Mouse (Mus musculus) forebrain, embryonic 15.5 days (tissue): ENCODE measurements at regions not wholly inside any gene's neighbourhood (a gene's known extent, or its start where the extent isn't known, plus 50 kb on each side); places are given as distances from the start of the nearest gene placed in this dataset.

ENCODE experiments used
- ATAC-seq: fragments of 200-750 bp; cut with Nextera tagmentation; replicated peaks from 2 replicates; pipeline ENCODE4 v1.8.0; 2017; ENCODE audit warnings: mild to moderate bottlenecking, moderate TSS enrichment, moderate library complexity
- H3K27ac ChIP-seq: fragments of 300-500 bp; sonication (generic); replicated peaks from 2 replicates; pipeline ENCODE4 v1.5.1; 2015; ENCODE audit warnings: mild to moderate bottlenecking, inconsistent platforms
- H3K27me3 ChIP-seq: fragments of 300-500 bp; sonication (generic); 2 replicates; pipeline ENCODE4 v1.6.1; 2015; ENCODE audit warnings: inconsistent platforms
- H3K36me3 ChIP-seq: fragments of 300-500 bp; sonication (generic); 2 replicates; pipeline ENCODE4 v1.6.1; 2015; ENCODE audit warnings: mild to moderate bottlenecking, inconsistent platforms
- H3K4me1 ChIP-seq: fragments of 300-500 bp; sonication (generic); 2 replicates; pipeline ENCODE4 v1.6.1; 2015; ENCODE audit warnings: inconsistent platforms
- H3K4me2 ChIP-seq: fragments of 300-500 bp; sonication (generic); replicated peaks from 2 replicates; pipeline ENCODE4 v1.6.1; 2015; ENCODE audit warnings: mild to moderate bottlenecking, inconsistent platforms
- H3K4me3 ChIP-seq: fragments of 300-500 bp; sonication (generic); 2 replicates; pipeline ENCODE4 v1.5.1; 2015; ENCODE audit warnings: mild to moderate bottlenecking, inconsistent platforms
- H3K9ac ChIP-seq: fragments of 300-500 bp; sonication (generic); replicated peaks from 2 replicates; pipeline ENCODE4 v1.6.1; 2015; ENCODE audit warnings: mild to moderate bottlenecking, inconsistent platforms
- H3K9me3 ChIP-seq: fragments of 300-500 bp; sonication (generic); 2 replicates; pipeline ENCODE4 v1.6.1; 2016; ENCODE audit warnings: inconsistent platforms
- WGBS: fragments of 180-500 bp; shearing (Covaris S2); methylation state at CpG from one replicate; pipeline ENCODE4 v1.1.7; 2015; ENCODE audit warnings: mixed read lengths; 5-methylcytosine and 5-hydroxymethylcytosine counted together

DNA sequence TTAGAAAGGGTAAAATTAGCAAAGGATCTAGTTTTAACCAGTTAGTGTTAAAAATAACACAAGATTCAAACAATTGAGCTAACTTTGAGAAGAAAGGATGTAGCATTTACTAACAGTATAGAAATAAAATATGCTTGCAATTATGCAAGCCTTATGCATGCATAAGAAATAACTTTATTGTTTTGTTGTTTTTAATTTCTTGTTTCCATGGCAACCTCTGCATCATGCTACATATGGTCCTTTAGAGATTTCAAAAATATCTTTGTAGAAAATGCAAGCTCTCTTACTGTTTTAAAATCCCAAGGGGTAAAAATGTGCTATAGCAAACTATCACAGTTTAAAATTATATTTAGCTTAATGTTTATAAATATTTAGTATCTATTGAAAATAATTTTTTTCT lies 395.0 kb upstream of the Spock3 start:
- ATAC-seq: 0 out of 2 replicates have a peak, but pooled peaks have one; percentile 46
- Histone ChIP-seq H3K27me3 (no peaks in the 10 kb centered on the region), H3K9me3 (no peaks in the 10 kb centered on the region), H3K4me1 (no peaks in the 10 kb centered on the region), H3K9ac (no peak overlapping the region), H3K4me3 (no peak overlapping the region), H3K36me3 (no peaks in the 10 kb centered on the region), H3K4me2 (no peak overlapping the region), H3K27ac (no peak overlapping the region)

DNA sequence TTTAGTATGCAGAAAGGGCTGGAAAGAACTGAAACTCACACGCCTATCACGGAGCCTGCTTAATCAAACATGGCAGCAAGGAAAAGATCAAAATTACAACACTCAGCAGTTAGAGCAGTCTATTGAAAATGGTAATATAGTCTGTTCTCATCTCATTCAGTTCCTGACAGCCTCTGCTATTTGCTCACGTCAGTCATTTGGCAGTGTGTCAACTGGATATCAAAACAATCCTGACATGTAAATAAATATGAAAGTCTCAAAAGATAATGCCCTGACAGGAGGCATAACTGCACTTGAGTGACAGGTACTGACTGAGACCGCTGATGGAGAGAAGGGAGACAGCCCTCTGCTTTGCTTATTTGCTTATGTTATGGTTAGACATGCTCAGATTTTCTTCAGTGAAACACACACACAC lies 375.0 kb upstream of the Spock3 start:
- H3K27me3 ChIP-seq: no peaks in the 10 kb centered on the region
- H3K9me3 ChIP-seq: no peaks in the 10 kb centered on the region
- peaks cover 8% of the 10 kb centered on the region for H3K4me1 ChIP-seq
- no peak overlapping the region for H3K4me2 ChIP-seq
- no peak overlapping the region for H3K9ac ChIP-seq
- no peak overlapping the region for H3K4me3 ChIP-seq
- H3K27ac ChIP-seq: no peak overlapping the region
- H3K36me3 ChIP-seq: no peaks in the 10 kb centered on the region
- ATAC-seq: peak; percentile 95
- 21% methylated on average over 4 of the region's 4 CpGs for WGBS

DNA sequence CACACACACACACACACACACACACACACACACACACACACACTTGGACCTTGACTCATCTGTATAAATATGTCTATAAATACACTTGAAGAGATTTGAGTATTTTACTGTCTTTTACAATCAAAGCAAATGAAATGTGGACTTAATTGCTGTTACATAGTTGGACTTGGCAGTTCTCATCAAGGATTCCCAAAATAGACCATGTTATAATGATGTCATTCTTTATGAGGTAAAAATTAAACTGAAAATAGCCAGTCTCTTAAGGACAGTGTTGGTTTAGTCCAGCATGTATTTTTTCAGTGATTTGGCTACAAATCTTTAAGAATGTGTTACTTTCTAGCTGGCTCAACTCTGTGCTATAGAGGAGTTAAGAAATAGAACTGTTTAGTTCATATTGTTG lies 351.5 kb upstream of the Spock3 start:
- H3K4me3 ChIP-seq: no peak overlapping the region
- no peaks in the 10 kb centered on the region for H3K9me3 ChIP-seq
- no peaks in the 10 kb centered on the region for H3K27me3 ChIP-seq
- H3K4me2 ChIP-seq: no peak overlapping the region
- H3K4me1 ChIP-seq: no peaks in the 10 kb centered on the region
- no peak overlapping the region for H3K9ac ChIP-seq
- no peaks in the 10 kb centered on the region for H3K36me3 ChIP-seq
- no peak for ATAC-seq
- no peak overlapping the region for H3K27ac ChIP-seq

DNA sequence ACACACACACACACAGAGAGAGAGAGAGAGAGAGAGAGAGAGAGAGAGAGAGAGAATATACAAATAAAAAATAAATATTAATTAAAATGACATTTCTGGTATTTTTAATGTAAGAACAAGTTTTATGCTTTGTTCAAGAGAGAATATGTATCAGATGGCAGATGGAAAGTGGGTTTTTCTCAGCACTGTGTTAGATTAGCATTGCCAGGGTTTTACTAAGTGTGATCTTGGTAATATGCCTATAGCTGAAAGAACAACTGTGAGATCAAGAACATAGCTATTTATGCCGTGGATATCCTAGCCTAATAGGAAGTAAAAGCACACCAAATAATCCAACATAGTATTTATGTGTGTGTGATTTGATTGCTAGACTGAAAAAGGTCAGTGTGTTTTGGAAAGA lies 344.7 kb upstream of the Spock3 start:
- Histone ChIP-seq H3K4me1 (no peaks in the 10 kb centered on the region), H3K4me3 (no peak overlapping the region), H3K36me3 (no peaks in the 10 kb centered on the region), H3K27ac (no peak overlapping the region), H3K27me3 (no peaks in the 10 kb centered on the region), H3K4me2 (no peak overlapping the region), H3K9ac (no peak overlapping the region), H3K9me3 (no peaks in the 10 kb centered on the region)
- no peak for ATAC-seq
- WGBS: 70% methylated on average over 1 of the region's 1 CpGs

DNA sequence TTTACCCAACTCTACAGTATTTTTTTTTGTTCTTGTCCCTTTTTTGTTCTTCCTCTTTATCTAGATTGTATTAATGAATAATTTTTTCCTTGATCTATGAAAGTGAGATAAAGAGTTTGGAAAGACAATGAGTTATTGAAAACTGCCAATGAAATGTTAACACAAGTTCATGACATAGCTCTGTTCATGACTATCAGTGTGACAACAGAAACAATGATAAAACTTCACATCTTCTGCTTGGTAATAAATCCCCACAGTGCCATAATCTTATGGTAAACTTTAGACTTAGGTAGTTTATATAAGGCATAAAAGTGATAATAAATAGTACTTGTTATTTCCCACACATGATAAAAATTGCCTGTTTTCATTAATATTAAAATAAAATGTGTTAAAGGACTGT lies 330.8 kb upstream of the Spock3 start:
- no peak overlapping the region for H3K27ac ChIP-seq
- no peak overlapping the region for H3K9ac ChIP-seq
- no peaks in the 10 kb centered on the region for H3K9me3 ChIP-seq
- H3K4me2 ChIP-seq: no peak overlapping the region
- H3K36me3 ChIP-seq: no peaks in the 10 kb centered on the region
- no peaks in the 10 kb centered on the region for H3K27me3 ChIP-seq
- H3K4me3 ChIP-seq: no peak overlapping the region
- H3K4me1 ChIP-seq: no peaks in the 10 kb centered on the region
- ATAC-seq: no peak

DNA sequence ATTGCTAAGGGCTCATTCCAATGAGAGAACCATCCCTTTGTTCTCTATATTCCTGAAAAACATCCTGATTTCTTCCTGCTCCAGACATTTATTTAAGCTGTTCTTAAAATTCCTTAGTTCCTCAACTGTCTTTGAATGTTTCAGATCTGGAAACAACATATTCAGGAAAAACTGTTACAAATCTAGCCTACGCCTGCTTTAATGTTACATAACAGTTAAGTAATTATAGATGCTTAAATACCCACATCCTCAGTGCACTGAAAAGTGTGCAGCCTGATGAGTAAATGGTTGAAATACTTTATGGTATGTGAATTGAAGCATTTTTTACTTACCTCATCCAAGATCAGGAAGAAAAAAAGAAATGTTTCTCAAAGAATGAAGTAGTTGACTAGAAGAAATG lies 329.6 kb upstream of the Spock3 start:
- H3K27me3 ChIP-seq: no peaks in the 10 kb centered on the region
- H3K9me3 ChIP-seq: no peaks in the 10 kb centered on the region
- 88% methylated on average over 1 of the region's 1 CpGs for WGBS
- H3K27ac ChIP-seq: no peak overlapping the region
- H3K9ac ChIP-seq: no peak overlapping the region
- ATAC-seq: no peak
- no peak overlapping the region for H3K4me3 ChIP-seq
- no peaks in the 10 kb centered on the region for H3K4me1 ChIP-seq
- H3K4me2 ChIP-seq: no peak overlapping the region
- H3K36me3 ChIP-seq: no peaks in the 10 kb centered on the region
